Mouse (Mus musculus): ENCODE measurements at regions not wholly inside any gene's neighbourhood (a gene's known extent, or its start where the extent isn't known, plus 50 kb on each side); places are given as distances from the start of the nearest gene placed in this dataset.

DNA sequence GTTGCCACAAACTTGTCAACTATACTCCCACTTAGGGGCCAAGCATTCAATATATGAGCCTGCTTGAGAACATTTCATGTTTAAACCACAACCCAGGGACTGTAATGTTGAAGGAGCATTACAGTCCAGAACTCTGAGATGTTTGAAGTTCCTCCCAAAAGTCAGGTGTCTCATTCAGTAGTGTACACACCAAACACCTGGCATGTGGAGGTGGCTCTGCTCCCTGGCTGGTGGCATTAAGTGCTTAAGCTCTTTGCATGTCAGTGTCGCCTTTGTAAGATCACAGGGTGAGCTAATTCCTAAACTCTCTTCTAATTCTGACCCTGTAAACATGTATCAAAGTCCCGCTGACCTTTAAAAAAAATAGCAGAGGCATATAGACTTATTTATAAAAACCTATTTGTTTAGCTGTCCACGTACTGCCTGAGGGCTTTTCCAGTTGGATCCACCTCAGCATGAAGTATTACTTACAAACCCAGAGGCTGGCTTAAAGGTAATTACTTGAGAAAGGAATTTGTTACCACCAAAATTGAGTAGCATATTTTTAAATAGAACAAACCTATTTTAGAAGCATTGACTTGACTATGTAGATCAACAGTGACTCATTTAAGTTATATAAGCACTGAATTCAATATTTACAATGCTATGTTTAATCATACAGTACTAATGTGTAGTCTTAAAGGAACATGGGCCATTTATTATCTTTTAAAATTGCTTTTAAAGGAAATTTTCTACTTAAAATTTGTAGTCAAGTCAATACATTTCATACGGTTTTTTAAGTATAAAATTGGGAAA is 276.3 kb upstream of the Fermt1 start:
- DNase-seq (ENCODE audit: low read depth) = no peak

DNA sequence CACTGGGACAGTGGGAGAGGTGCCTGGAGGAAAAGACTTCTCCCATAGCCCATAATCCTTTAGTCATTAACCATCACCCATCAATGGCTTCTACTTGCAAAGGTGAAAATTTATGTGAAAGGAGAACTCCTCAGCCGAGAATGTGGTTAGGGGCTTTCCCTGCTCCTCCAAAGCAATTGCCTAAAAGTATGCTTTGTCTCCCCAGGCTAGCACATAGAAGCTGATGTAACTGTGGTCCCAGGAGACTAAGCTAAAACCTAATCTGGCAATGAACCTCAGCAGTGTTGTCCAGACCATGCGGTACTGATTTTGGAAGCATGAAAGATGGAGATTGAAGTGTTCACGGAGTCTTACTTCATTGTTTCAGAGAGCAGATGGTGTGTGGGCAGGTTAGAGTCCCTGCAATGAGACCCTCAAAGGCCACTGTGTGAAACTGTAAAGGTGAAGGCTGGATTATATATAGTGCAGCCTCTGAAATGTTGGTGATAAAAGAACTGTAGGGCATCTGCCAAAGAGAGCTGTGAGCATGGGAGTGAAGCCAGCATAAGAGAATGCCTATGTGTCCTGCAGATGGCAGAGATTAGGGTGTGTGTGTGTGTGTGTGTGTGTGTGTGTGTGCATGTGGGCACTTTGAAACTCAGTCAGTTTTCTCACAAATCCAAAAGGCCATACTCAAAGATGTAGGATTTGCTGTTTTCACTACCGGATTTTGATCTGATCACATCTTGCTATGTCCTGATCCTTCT is 289.6 kb upstream of the Fermt1 start:
- DNase-seq (ENCODE audit: low read depth) = no peak

DNA sequence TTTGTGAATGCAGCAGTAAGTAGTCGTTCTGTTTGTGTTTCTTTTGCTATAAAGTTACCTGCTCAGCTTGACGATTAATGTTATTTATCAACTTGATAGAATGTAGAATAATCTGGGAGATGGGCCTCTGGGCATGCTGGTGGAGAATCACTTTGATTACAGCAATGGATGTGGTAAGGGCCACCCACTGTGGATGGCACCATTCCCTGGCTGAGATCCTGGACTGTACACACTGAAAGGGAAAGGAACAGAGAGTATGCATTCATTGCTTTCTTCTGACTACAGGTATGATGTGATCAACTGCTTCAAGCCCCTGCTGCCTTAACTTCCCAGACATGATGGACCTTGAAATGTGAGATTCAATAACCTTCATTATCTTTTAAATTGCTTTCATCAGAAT is 299.8 kb upstream of the Bmp2 start:
- no peak for DNase-seq (ENCODE audit: low read depth)

DNA sequence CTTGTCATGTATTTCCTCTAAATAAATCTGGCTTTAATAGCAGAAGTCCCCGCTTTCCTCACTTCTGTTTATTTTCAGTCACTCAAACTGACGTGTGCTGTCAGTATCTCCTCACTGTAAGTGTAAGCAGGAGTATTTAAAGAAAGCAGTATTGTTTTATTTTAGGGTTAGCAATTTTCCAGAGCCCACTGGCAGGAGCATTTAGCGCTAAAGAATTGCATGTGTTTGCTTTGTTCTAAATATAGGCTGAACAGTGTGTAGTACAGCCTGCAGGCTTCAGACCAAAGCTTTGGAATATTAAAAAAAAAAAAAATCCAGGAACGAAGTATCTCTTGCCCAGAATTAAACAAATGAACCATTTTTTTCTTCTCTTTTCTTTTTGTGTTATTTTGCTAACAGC is 277.5 kb upstream of the Bmp2 start:
- no peak for DNase-seq (ENCODE audit: low read depth)

DNA sequence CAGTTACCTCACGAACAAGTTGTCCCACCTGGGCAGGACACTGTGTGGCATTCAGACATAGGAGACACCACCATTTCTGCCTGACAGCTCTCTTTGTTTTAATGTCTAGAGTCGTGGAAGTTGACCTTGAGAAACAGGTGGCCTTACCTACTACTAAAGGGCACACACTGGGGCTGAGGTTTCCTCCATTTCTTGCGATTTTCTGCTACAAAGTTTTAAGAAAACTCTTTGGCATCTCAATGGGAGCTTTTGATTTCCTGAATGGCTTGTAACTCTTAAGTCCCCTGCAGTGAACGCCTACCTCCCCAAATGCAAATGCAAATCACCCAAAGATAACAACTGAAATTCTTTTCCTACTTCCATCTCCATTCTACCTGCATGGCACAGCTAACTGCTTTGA is 273.4 kb upstream of the Bmp2 start:
- no peak for DNase-seq (ENCODE audit: low read depth)

DNA sequence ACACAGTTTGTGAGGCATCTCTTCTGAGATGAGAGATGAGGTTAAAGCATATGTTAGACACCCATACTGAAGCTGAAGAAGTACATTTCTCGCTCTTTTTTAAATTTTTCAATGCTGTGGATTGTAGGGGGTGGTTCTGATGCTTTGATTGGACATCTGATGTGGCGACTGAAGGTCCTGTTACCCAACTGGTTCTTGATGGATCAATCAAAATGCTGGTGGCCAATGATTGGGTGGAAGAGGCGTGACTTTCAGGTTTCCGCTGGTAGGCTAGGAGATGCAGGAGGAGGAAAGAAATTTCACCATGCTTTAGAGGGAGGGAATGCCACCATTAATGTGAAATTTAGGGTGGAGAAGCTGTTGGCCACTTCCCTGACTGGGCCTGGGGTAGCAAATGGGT is 272.7 kb upstream of the Bmp2 start:
- no peak for DNase-seq (ENCODE audit: low read depth)

DNA sequence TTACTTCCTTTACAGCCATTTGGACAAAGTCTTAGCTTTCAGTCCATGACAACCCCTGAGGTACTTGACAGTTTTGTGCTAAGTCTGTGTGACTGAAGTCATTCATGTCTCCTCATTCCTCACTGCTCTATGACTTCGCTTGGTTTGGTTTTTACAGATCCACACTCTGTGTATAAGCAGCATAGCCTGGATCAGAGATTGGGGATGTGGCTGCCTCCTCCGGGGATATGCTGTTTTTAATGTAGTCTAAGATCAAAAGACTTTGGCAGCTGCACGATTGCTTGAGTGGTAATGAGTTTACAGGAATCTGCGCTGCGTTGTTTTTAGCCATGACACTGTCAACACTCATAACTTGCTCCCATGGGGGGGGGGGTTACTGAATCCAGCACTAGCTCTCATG is 269.3 kb upstream of the Bmp2 start:
- no peak for DNase-seq (ENCODE audit: low read depth)

DNA sequence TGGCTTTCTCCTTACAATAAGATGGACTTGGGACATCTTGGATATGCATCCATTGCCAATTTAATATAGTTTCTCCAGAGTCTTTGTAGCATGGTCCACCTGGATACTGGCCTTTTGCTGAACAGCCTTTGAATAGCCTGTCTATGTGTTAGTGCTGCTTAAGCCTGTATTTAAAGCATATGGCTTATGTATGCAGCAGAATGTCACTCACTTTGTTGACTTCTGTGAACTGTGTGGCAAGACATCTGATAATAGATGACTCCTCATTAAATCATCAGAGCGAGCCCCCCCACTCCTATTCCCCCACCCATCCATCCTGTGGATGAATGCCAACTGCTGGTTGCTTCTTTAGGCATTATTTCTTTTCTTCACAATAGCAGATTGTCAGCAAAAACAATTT is 268.2 kb upstream of the Bmp2 start:
- no peak for DNase-seq (ENCODE audit: low read depth)

DNA sequence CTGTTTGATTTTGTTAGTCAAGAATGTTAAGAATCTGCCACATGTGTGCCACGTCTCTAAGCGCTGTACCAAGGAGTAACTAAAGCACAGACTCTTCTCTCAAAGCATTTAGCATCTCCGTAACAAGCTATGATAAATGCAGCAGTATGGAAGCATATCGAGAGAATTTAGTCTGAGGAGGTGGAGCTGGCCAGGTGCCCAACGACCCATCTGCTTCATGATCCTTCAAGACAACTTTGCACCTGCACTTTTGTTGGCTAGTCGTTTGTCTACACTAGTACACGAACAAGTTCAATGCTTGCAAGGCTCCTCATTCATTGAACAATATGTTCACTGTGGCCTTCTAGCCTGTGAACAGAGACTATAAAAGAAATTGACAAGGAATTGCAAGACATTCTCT is 257.8 kb upstream of the Bmp2 start:
- no peak for DNase-seq (ENCODE audit: low read depth)

DNA sequence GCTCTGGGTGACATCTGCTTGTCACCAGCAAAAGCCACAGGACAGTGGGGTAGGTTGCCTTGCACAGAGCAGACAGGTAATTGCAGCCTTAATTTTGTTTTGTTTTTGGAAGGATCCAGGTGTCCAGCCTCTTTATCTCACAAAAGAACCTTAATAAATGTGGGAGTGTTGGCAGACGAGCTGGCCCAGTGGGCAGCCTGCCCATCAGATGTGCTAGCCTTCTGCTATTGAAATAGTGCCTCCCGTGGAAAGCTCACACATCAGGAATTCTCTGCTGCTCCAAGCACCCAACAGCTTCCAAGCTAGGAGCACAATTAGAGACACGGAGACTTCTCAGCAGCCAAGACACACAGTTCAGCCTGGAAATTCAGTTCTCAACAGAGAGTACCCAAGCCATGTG is 246.0 kb upstream of the Bmp2 start:
- no peak for DNase-seq (ENCODE audit: low read depth)

DNA sequence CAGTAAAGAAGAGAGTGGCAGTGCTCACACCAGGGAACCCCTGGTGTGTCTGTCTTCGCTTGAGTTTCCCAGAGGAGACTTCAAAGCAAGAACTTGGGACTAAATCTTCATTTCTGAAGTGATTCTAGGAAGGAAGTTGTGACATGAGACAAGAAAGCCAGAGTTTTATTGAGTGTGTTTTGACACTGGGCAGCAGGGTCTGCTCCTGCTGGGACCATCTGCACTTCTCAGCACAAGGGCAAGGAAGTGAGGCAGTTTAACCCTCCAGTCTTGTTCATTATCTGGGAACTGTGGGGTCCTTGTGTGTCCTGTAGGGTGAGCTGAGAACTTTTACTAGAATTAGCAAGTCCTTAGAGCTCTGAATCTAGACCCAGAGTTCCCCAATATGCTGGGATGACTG is 241.0 kb upstream of the Bmp2 start:
- no peak for DNase-seq (ENCODE audit: low read depth)

DNA sequence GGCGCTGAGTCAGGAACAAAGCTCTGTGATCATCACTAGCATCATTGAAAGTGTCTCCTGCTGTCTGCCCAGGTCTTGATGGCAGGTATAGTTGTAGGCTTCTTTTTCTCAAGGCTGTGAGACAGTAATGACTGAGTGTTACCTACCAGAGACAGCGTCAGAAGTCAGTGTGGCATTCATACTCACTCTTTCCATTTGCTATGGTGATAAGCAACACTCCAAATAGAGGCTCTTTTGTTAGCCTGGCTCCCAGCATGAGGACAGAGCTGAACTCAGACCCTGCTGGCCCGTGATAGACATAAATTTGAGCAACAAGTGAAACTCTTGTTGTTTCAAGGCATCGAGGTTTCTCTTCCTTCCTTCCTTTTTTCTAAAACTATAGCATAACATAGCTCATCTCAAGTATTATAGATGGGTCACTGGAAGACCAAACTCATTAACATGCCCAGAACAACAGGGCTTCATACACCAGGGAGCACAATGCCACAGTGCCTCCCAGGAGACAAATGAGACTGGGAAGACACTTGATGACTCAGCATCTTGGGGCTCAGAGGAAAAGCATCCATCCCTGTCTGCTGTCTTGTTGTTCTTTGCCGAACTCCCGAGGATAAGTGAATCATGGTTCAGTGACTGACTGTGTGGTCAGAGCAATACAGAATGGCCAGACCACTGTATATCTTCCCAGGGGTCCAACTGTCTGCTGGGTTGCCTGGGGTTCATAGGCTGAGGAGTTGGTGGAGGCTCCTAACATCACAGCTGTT is 225.5 kb upstream of the Bmp2 start:
- DNase-seq (ENCODE audit: low read depth) = no peak

DNA sequence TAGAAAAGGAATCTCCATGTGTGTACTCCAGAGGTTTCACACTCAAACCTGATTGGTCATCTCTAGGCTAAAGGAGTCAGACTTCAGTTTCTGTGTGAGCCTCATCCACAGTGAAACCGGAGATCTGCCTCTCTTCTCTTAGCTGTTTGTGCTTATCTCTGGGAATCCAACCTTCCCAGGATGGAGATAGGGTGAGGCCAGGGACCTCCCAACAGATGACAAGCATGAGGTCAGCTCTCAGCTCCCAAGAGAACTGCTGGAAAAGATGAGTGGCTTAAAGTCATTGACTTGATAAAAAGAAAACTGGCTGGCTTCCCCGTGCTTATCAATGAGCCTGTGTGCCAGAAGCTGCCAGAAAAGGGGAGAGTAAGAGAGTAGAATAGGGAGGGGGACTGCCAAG is 224.3 kb upstream of the Bmp2 start:
- no peak for DNase-seq (ENCODE audit: low read depth)

DNA sequence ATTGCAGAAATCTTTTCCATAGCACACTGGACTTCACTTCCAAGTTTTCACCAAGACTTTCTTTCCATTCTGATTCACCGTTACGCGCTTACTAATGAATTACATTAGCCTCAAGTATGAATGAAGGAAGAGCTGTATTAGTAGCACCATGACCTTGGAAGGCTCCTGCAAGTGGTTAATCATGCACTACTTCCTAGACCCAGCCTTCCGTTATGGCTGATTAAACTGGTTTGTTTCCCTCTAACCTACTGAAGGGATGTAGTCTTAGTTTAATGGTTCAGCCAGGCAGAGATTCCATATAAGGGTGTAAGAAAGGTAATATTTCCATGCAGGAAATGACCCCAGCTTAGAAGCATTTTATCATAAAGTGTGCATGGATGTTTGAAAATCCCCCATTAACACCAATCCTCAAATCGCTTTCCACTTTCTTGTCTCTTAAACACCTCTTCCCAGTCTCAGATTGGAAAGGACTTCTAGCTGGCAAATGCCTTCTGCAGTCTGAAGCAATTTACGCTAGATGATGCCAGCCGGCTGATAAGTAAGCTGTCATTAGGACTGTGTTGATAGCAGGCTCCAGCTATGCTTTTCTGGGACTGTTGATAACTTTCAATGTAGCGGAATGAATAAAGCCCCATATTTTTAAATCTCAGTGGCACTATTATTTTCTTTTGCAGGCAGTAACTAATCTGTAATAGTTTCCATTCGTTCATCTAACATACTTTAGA is 215.6 kb upstream of the Bmp2 start:
- DNase-seq (ENCODE audit: low read depth) = no peak

DNA sequence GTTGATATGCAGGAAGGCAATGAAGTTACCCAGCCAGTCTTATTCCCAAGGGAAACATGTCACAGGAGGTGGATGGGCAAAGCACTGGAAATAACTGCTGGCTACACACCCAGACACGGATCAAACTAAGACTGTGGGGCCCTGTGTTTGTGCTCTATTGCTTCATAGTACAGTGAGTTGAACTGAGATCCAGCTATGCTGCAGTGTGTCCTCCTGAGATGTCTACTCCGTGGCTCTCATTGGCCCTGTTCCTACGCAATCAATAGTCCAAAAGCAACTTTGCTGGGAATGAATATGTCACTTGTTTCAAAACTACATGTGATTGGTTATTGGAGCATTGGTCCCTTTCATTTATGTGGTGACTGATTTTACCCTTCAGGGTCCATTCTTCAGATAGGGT is 213.8 kb upstream of the Bmp2 start:
- DNase-seq (ENCODE audit: low read depth) = no peak

DNA sequence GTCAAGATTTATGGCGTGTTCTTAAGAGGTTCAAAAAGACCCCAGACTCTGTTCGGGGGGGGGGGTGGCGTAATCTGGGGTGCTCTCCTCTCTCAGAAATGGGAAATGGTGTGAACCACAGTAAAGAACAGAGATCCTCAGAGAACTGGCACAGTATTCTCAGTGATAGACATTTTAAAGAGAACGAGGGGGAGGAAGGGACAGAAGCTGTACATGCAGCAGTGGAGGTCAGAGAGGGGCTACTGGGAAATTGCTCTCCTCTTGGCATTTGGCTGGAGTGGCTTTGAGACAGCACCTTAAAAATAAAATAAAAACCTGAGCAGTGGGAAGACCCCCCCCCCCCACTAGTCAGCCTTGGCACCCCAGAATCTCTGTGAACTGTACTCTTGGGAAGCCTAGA is 210.6 kb upstream of the Bmp2 start:
- DNase-seq (ENCODE audit: low read depth) = no peak

DNA sequence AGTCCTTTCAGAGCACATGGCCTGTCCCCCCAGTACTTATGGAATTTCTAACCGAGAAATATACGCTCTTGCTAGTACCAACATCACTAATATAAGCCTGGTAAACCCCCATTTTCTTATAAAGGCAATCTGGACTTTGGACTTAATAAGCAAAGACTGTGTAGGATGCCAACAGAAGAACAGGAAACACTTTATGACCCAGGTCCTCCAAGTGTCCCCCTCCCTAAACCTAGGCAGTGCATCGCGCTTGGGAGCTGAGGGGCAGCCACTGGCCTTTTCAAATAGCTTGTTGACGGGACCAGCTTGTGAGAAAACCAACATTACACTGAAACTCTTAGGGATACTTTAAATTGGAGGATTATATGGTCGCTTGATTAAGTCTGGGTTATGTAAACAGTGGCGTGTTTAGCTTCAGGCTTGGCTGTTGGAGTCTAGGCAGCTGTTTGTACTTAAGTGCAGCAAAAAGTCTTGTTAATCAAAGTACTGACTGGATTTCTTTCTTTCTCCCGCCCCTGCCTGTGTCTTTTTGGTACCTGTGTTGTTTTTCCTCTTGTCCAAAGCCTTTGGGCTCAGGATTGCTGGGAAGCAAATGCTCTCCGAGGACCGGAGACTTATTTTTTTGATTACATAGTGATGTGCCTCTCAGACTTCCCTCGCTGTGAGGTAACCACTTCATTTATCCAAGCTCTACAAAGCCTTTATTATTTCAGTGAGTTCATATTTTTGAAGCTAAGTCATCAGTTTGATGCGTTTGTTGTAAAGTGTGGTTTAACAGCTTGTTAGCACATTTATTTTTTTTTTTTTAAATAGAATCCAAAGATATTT is 205.8 kb upstream of the Bmp2 start:
- no peak for DNase-seq (ENCODE audit: low read depth)

DNA sequence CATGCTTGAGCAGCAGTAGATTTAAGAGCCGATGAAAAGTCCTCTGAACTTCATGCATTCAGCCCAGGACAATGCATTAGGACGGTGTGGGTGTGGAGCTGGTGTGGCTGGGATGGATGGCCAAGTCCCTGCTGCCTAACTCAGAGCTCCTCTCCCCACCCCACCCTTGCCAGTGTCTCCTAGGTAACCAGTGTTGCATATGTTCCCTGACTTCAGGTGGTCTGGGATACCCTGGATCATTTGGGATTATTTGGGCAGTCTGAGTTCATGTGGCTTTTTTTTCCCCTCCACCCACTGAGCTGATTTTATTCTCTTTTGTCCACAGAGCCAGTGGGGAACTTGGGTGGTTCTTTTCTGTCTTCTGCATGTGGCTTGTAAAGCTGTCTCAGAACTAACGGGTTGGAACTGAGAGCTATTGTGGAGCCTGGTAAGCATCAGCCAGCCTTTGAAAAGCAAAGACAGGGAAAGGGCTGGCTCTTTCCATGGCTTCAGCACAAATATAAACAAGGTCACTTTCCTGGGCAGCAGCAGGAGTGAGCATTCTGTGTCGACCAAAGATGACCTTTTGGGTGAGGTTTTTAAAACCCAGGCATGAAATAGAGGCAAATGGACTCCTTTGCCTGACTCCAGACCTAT is 205.1 kb upstream of the Bmp2 start:
- no peak for DNase-seq (ENCODE audit: low read depth)

DNA sequence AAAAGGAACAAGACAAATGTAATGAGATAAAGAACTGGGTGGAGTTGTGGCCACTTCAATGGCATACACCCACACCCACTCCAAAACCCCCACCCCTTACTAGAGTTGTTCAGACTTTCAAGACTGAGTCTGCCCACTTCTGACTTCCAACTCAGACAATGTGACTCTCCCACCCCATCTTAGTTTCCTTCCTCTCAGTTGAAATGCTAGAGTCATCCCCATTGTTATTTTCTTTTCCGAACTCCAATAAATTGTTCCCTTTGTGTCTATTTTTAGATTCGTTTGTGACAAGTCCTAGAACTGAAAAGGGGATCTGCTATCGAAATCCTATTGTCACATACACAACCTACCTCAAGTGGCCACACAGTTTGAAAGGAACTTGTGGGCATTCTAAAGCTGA is 200.7 kb upstream of the Bmp2 start:
- DNase-seq (ENCODE audit: low read depth) = no peak

DNA sequence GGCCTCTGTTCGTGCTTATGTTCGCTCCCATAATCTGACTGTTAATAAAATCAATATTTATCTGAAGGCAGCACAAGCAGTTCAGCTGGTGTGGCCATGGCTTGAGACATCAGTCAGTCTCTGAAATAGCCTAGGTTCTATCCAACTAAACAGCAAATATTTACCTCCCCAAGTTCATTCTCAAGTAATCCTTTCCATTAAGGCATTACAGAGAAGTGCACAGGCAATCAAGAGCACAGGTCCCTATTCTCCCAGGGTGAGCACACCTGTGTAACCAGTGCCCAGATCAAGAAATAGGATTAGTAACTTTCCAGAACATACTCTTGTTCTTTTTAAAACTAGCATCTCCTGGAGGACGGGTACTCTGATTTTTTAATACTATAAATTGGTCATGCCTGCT is 199.2 kb upstream of the Bmp2 start:
- no peak for DNase-seq (ENCODE audit: low read depth)
